In genomic region chr2:90941744-90942143, GRCm38 (mm10) we compare ENCODE assay signal across 8 mouse cellular contexts. TPM values are rescaled to one million over a fixed set of nuclear protein-coding genes. Genes with fewer than 3 reads are reported as not detected.
DNase-seq lines count a peak whose midpoint lies in the region; ATAC-seq and TF ChIP-seq lines count a peak whose summit lies in the region.

No protein-coding gene starts in this region.

- intact Hi-C loops in heart, postnatal 25 days (cut with DNase I): loop anchor here (2.0 to 5.0 kb wide), 3 partner anchors 46 to 586 kb away; partner anchors contain the start of genes Ckap5 and Psmc3

- peak overlapping the region; percentile 99 for H3K9ac ChIP-seq in heart, embryonic 13.5 days
- no peak overlapping the region for H3K9ac ChIP-seq in hindbrain, embryonic 15.5 days
- peak overlapping the region; percentile 95; the same call in 1 of the 2 replicates for H3K9ac ChIP-seq in midbrain, embryonic 13.5 days (replicated peaks)

- H3K36me3 ChIP-seq in heart, embryonic 13.5 days: peaks cover 7% of the 10 kb centered on the region
- no peaks in the 10 kb centered on the region for H3K36me3 ChIP-seq in hindbrain, embryonic 15.5 days
- no peaks in the 10 kb centered on the region for H3K36me3 ChIP-seq in midbrain, embryonic 13.5 days
- no peaks in the 10 kb centered on the region for H3K36me3 ChIP-seq in thymus, adult 2 months (ENCODE audit: control insufficient read depth, insufficient read depth, low read length)

- no peak for DNase-seq in heart, postnatal 25 days (ENCODE audit: low spot score)
- no peak for DNase-seq in thymus, adult 2 months
- DNase-seq in thymus, adult 18-20 months: no peak

- 65% methylated on average over 2 of the region's 2 CpGs for WGBS in heart, embryonic 13.5 days
- WGBS in hindbrain, embryonic 15.5 days: 40% methylated on average over 2 of the region's 2 CpGs
- 48% methylated on average over 2 of the region's 2 CpGs for WGBS in midbrain, embryonic 13.5 days
- 67% methylated on average over 2 of the region's 2 CpGs for WGBS in thymus, adult 2 months

- H3K27me3 ChIP-seq in heart, embryonic 13.5 days (replicated peaks): no peaks in the 10 kb centered on the region
- no peaks in the 10 kb centered on the region for H3K27me3 ChIP-seq in hindbrain, embryonic 15.5 days
- H3K27me3 ChIP-seq in midbrain, embryonic 13.5 days: no peaks in the 10 kb centered on the region
- H3K27me3 ChIP-seq in thymus, adult 2 months (ENCODE audit: control insufficient read depth, insufficient read depth, low read length): no peaks in the 10 kb centered on the region

- peak overlapping the region; percentile 82 for H3K4me2 ChIP-seq in heart, embryonic 13.5 days
- peak overlapping the region; percentile 83 for H3K4me2 ChIP-seq in hindbrain, embryonic 15.5 days
- peak overlapping the region; percentile 82 for H3K4me2 ChIP-seq in midbrain, embryonic 13.5 days (replicated peaks)

- no peak for TF ChIP-seq CTCF in cortical plate, adult 2 months (IDR thresholded peaks at IDR 0.05; ENCODE audit: extremely low read depth, insufficient read depth, low read length)
- no peak for TF ChIP-seq CTCF in thymus, adult 2 months (IDR thresholded peaks at IDR 0.05; ENCODE audit: borderline replicate concordance, control insufficient read depth, extremely low read depth, insufficient read depth, low read length, poor library complexity)

- H3K4me3 ChIP-seq in heart, embryonic 13.5 days: peak overlapping the region; percentile 93
- H3K4me3 ChIP-seq in cortical plate, adult 2 months (ENCODE audit: insufficient read depth, low read length): peak overlapping the region; percentile 82; the same call in 1 of the 2 replicates
- peak overlapping the region; percentile 99 for H3K4me3 ChIP-seq in hindbrain, embryonic 15.5 days
- peak overlapping the region; percentile 96 for H3K4me3 ChIP-seq in midbrain, embryonic 13.5 days (replicated peaks)
- no peak overlapping the region for H3K4me3 ChIP-seq in thymus, adult 2 months (ENCODE audit: control insufficient read depth, insufficient read depth, low read length)

- H3K4me1 ChIP-seq in heart, embryonic 13.5 days: peaks cover 56% of the 10 kb centered on the region
- peaks cover 6% of the 10 kb centered on the region; the same call in 1 of the 2 replicates for H3K4me1 ChIP-seq in cortical plate, adult 2 months (ENCODE audit: control insufficient read depth, insufficient read depth, low read length)
- H3K4me1 ChIP-seq in hindbrain, embryonic 15.5 days (replicated peaks): peaks cover 50% of the 10 kb centered on the region
- peaks cover 32% of the 10 kb centered on the region for H3K4me1 ChIP-seq in midbrain, embryonic 13.5 days (replicated peaks)
- H3K4me1 ChIP-seq in thymus, adult 2 months (replicated peaks; ENCODE audit: control insufficient read depth, insufficient read depth, low read length): peaks cover 8% of the 10 kb centered on the region; the same call in 1 of the 2 replicates

- H3K9me3 ChIP-seq in heart, embryonic 13.5 days: no peaks in the 10 kb centered on the region
- H3K9me3 ChIP-seq in hindbrain, embryonic 15.5 days: no peaks in the 10 kb centered on the region
- no peaks in the 10 kb centered on the region for H3K9me3 ChIP-seq in midbrain, embryonic 13.5 days

- ATAC-seq in heart, embryonic 13.5 days (ENCODE audit: extremely low read depth, insufficient number of reproducible peaks, low FRiP score, low TSS enrichment): no peak
- ATAC-seq in hindbrain, embryonic 15.5 days (ENCODE audit: low FRiP score, low read depth): no peak
- ATAC-seq in midbrain, embryonic 13.5 days: no peak
- no peak for ATAC-seq in inflammation-experienced regulatory T-cells, adult 6 months

- H3K27ac ChIP-seq in heart, embryonic 13.5 days (replicated peaks): no peak overlapping the region
- no peak overlapping the region for H3K27ac ChIP-seq in cortical plate, adult 2 months (ENCODE audit: insufficient read depth, low read length)
- H3K27ac ChIP-seq in hindbrain, embryonic 15.5 days (replicated peaks): no peak overlapping the region
- H3K27ac ChIP-seq in midbrain, embryonic 13.5 days: 0 out of 2 replicates have a peak overlapping the region, but pooled peaks have one; percentile 92
- H3K27ac ChIP-seq in thymus, adult 2 months (ENCODE audit: control insufficient read depth, insufficient read depth, low read length): no peak overlapping the region

- TF ChIP-seq POLR2A in cortical plate, adult 2 months (IDR thresholded peaks at IDR 0.05; ENCODE audit: extremely low read depth, insufficient read depth, low read length): no peak
- no peak for TF ChIP-seq POLR2A in thymus, adult 2 months (IDR thresholded peaks at IDR 0.05; ENCODE audit: control insufficient read depth, extremely low read depth, insufficient read depth, low read length, poor library complexity)

RNA-seq across cellular contexts. Expression of gene Celf1, which starts 1.6 kb away (rescaled TPM):
- polyA plus RNA-seq in heart, embryonic 13.5 days (2015; fragmentation: Nextera tagmentation; extraction: Ambion mirVana): 93.9 and 98.7 TPM in 2 replicates
- 10 to 100 TPM; 80.9 to 84.4 TPM for total RNA-seq in heart, postnatal 25 days (2021)
- 102 and 107 TPM in 2 replicates for polyA plus RNA-seq in cortical plate, adult 2 months (2012; rRNA removed)
- 94.7 and 103 TPM in 2 replicates for polyA plus RNA-seq in hindbrain, embryonic 15.5 days (2015; fragmentation: Nextera tagmentation; extraction: Ambion mirVana)
- 137 and 140 TPM in 2 replicates for polyA plus RNA-seq in midbrain, embryonic 13.5 days (2015; fragmentation: Nextera tagmentation; extraction: Ambion mirVana)
- 92.7 and 96.2 TPM in 2 replicates for polyA plus RNA-seq in thymus, adult 2 months (2012; rRNA removed)
- 10 to 100 TPM; 48.4 to 57.0 (median 49.4) TPM for polyA plus RNA-seq in inflammation-experienced regulatory T-cells, adult 6 months (2017; shearing (Covaris generic))

RNA-seq across cellular contexts. Expression of gene Ndufs3, which starts 37.1 kb away (rescaled TPM):
- polyA plus RNA-seq in heart, embryonic 13.5 days (2015; fragmentation: Nextera tagmentation; extraction: Ambion mirVana): 314 and 369 TPM in 2 replicates
- 100 to 1,000 TPM; 854 to 889 TPM for total RNA-seq in heart, postnatal 25 days (2021)
- polyA plus RNA-seq in cortical plate, adult 2 months (2012; rRNA removed): 222 and 229 TPM in 2 replicates
- polyA plus RNA-seq in hindbrain, embryonic 15.5 days (2015; fragmentation: Nextera tagmentation; extraction: Ambion mirVana): 208 and 220 TPM in 2 replicates
- 210 TPM in 2 replicates for polyA plus RNA-seq in midbrain, embryonic 13.5 days (2015; fragmentation: Nextera tagmentation; extraction: Ambion mirVana)
- polyA plus RNA-seq in thymus, adult 2 months (2012; rRNA removed): 133 and 163 TPM in 2 replicates
- polyA plus RNA-seq in inflammation-experienced regulatory T-cells, adult 6 months (2017; shearing (Covaris generic)): 100 to 1,000 TPM; 108 to 135 (median 118) TPM

RNA-seq across cellular contexts. Expression of gene Kbtbd4, which starts 37.2 kb away (rescaled TPM):
- 26.8 and 27.7 TPM in 2 replicates for polyA plus RNA-seq in heart, embryonic 13.5 days (2015; fragmentation: Nextera tagmentation; extraction: Ambion mirVana)
- 10 to 100 TPM; 18.0 to 22.2 TPM for total RNA-seq in heart, postnatal 25 days (2021)
- 25.3 and 28.1 TPM in 2 replicates for polyA plus RNA-seq in cortical plate, adult 2 months (2012; rRNA removed)
- polyA plus RNA-seq in hindbrain, embryonic 15.5 days (2015; fragmentation: Nextera tagmentation; extraction: Ambion mirVana): 52.7 and 58.0 TPM in 2 replicates
- 63.1 and 64.2 TPM in 2 replicates for polyA plus RNA-seq in midbrain, embryonic 13.5 days (2015; fragmentation: Nextera tagmentation; extraction: Ambion mirVana)
- 26.9 and 29.1 TPM in 2 replicates for polyA plus RNA-seq in thymus, adult 2 months (2012; rRNA removed)
- polyA plus RNA-seq in inflammation-experienced regulatory T-cells, adult 6 months (2017; shearing (Covaris generic)): 10 to 100 TPM; 44.8 to 51.0 (median 45.0) TPM

RNA-seq across cellular contexts. Expression of gene C1qtnf4, which starts 56.1 kb away (rescaled TPM):
- polyA plus RNA-seq in heart, embryonic 13.5 days (2015; fragmentation: Nextera tagmentation; extraction: Ambion mirVana): 9.8 and 12.9 TPM in 2 replicates
- 1 to 10 TPM; 3.6 to 4.1 TPM for total RNA-seq in heart, postnatal 25 days (2021)
- 363 and 369 TPM in 2 replicates for polyA plus RNA-seq in cortical plate, adult 2 months (2012; rRNA removed)
- polyA plus RNA-seq in hindbrain, embryonic 15.5 days (2015; fragmentation: Nextera tagmentation; extraction: Ambion mirVana): 152 and 182 TPM in 2 replicates
- 18.1 and 27.3 TPM in 2 replicates for polyA plus RNA-seq in midbrain, embryonic 13.5 days (2015; fragmentation: Nextera tagmentation; extraction: Ambion mirVana)
- 2.5 and 4.9 TPM in 2 replicates for polyA plus RNA-seq in thymus, adult 2 months (2012; rRNA removed)
- 1 to 10 TPM in 2 of 3 experiments, under 1 TPM in 1; 0.65 to 1.7 (median 1.2) TPM for polyA plus RNA-seq in inflammation-experienced regulatory T-cells, adult 6 months (2017; shearing (Covaris generic))
